Mouse (Mus musculus): Measurements from ENCODE around the gene Bex3. TPM values are rescaled to one million over a fixed set of nuclear protein-coding genes. Genes with fewer than 3 reads are reported as not detected.

The Bex3 gene
- 155 TPM for polyA plus RNA-seq (2017; shearing (Covaris generic))

GRCm38 (mm10) chrX:136269743-136270392, at the start of gene Bex3:
TSS of gene Bex3 (plus strand) at chrX:136270253.

GRCm38 (mm10) chrX:136244574-136245229, 25.4 kb upstream of the Bex3 start, which contains the start of gene Tceal9:
TSS of gene Tceal9 (plus strand) at chrX:136245079.

Other genes starting within 250 kb of the Bex3 start
- not detected for gene Arxes1, start 236.9 kb upstream of the Bex3 start, polyA plus RNA-seq (2017; shearing (Covaris generic))
- 0.41 TPM for gene Bex2, start 202.0 kb upstream of the Bex3 start, polyA plus RNA-seq (2017; shearing (Covaris generic))
- not detected for gene Nxf3, start 185.0 kb upstream of the Bex3 start, polyA plus RNA-seq (2017; shearing (Covaris generic))
- not detected for gene Bex4, start 131.3 kb upstream of the Bex3 start, polyA plus RNA-seq (2017; shearing (Covaris generic))
- not detected for gene Tceal8, start 97.9 kb upstream of the Bex3 start, polyA plus RNA-seq (2017; shearing (Covaris generic))
- not detected for gene Tceal5, start 66.4 kb upstream of the Bex3 start, polyA plus RNA-seq (2017; shearing (Covaris generic))
- not detected for gene Tceal7, start 55.5 kb upstream of the Bex3 start, polyA plus RNA-seq (2017; shearing (Covaris generic))
- gene Bex1, start 54.7 kb upstream of the Bex3 start, polyA plus RNA-seq (2017; shearing (Covaris generic)) = not detected
- 42.0 TPM for gene Tceal9, start 25.2 kb upstream of the Bex3 start, polyA plus RNA-seq (2017; shearing (Covaris generic))
- not detected for gene Kir3dl1, start 247.7 kb downstream of the Bex3 start, polyA plus RNA-seq (2017; shearing (Covaris generic))

Measured in naive thymus-derived CD4-positive, alpha-beta T cell, adult 5 months (primary cell).